Mouse (Mus musculus): ENCODE results near the gene Runx2. TPM values are rescaled to one million over a fixed set of nuclear protein-coding genes. Genes with fewer than 3 reads are reported as not detected.

Gene Runx2
- polyA plus RNA-seq, 1 experiment: 7.7 TPM

DNA sequence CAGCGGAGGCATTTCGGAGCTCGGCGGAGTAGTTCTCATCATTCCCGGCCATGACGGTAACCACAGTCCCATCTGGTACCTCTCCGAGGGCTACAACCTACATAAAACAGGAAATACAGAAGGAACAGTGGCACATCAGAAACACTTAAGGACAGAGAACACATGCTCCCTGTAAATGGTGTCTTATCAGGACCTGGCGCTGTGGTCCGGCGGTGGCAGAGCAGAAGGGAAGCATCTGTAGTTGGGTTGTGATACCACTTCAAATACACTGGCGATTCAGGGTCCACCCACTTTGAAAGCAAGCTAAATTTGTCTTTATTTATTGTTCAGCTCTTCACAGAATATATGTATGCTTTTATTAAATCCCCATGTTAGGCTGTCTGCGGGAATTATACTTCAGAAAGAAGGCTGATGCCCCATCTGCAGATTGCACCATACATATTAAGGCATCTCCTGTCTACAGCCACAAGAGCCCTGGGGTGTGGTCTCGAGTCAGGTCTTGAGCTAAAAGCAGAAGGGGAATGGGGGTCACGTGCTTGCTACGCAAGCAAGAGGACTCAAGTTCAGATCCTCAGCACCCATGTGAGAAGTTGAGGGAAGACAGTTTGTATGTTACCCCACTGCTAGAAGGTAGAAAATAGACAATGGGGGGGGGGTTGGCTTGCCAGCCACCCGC lies 89.7 kb downstream of the Runx2 start:
- no peaks in the 10 kb centered on the region for H3K4me1 ChIP-seq (ENCODE audit: control insufficient read depth, insufficient read depth, low read length)
- no peak overlapping the region for H3K4me3 ChIP-seq (ENCODE audit: insufficient read depth, low read length)
- TF ChIP-seq CTCF (IDR thresholded peaks at IDR 0.05; ENCODE audit: extremely low read depth, insufficient read depth, low read length) (no peak), POLR2A (IDR thresholded peaks at IDR 0.05; ENCODE audit: extremely low read depth, insufficient read depth, low read length) (no peak)
- H3K27ac ChIP-seq (ENCODE audit: insufficient read depth, low read length): no peak overlapping the region

DNA sequence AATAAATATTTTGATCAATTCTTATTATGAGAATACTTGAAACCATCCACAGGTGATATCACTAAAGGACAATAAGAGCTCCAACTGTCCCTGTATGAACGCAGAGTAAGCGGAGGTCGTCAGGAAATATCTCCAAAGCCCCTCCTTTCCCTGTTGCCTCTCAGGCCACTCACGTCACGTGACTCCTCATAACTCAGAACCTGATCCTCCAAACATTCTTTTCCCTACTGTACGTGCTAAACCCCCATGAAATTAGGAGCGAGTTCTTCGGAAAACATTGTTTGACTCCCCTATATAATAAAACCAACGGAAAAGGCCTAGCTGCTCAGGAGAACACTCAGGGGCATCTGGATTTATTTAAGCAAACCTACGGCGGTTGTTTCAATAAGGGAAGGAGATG lies 90.3 kb downstream of the Runx2 start:
- Histone ChIP-seq H3K4me3 (ENCODE audit: insufficient read depth, low read length) (no peak overlapping the region), H3K27ac (ENCODE audit: insufficient read depth, low read length) (no peak overlapping the region), H3K4me1 (ENCODE audit: control insufficient read depth, insufficient read depth, low read length) (no peaks in the 10 kb centered on the region)
- TF ChIP-seq CTCF (IDR thresholded peaks at IDR 0.05; ENCODE audit: extremely low read depth, insufficient read depth, low read length) (no peak), POLR2A (IDR thresholded peaks at IDR 0.05; ENCODE audit: extremely low read depth, insufficient read depth, low read length) (no peak)

DNA sequence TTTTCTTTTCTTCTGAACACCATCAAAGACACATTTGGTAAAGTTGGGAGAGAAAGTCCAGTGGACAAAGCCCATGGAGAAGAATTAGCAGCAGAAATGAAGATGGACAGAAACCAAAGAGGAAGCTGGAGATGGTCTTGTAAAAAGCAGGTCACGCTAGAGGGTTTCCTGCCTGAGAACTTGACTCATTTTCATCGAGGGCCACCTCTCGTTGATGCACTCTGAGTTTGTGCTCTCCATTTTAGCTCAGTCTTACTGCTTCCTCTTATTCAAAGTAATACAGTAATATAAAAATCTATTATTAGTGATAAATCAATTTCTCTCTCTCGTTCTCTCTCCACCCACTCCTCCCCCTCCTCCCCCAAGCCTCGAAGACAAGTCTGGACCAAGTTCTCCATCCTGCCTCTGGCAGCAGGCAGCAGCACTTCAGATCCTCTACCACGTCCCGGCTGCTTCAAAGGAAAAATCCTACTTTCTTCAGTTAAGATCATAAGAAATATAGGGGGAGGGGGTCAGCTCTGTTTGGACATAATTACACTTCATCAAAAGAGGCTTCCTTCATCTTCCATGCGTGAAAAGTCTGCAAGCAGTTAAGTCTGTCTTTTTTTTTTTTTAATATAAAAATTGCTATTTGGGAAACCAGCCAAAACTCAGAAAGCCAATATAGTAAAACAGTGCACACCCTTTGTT lies 92.3 kb downstream of the Runx2 start:
- Histone ChIP-seq H3K4me3 (ENCODE audit: insufficient read depth, low read length) (no peak overlapping the region), H3K27ac (ENCODE audit: insufficient read depth, low read length) (no peak overlapping the region), H3K4me1 (ENCODE audit: control insufficient read depth, insufficient read depth, low read length) (no peaks in the 10 kb centered on the region)
- TF ChIP-seq POLR2A (IDR thresholded peaks at IDR 0.05; ENCODE audit: extremely low read depth, insufficient read depth, low read length): no peak
- TF ChIP-seq CTCF (IDR thresholded peaks at IDR 0.05; ENCODE audit: extremely low read depth, insufficient read depth, low read length): no peak

DNA sequence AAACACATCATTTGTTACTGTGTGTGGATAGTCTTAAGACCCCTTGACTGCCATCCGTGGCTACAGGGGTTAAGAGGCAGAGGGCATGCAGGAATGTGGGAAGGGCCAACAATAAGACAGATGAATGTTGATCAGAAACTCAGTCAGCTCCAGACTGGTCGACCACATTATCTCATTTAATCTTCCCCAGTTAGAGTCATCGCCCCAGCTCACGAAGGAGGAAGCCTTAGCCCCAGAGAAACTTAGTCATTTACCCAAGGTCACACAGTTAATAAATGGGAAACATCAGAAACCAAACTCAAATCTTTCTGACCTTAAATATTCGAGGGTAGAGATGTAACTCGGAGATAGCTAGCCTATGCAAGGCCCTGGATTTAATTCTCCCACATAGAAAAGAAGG lies 96.0 kb downstream of the Runx2 start:
- no peak overlapping the region for H3K4me3 ChIP-seq (ENCODE audit: insufficient read depth, low read length)
- peaks cover 3% of the 10 kb centered on the region; the same call in 1 of the 2 replicates for H3K4me1 ChIP-seq (ENCODE audit: control insufficient read depth, insufficient read depth, low read length)
- no peak for TF ChIP-seq POLR2A (IDR thresholded peaks at IDR 0.05; ENCODE audit: extremely low read depth, insufficient read depth, low read length)
- H3K27ac ChIP-seq (ENCODE audit: insufficient read depth, low read length): no peak overlapping the region

DNA sequence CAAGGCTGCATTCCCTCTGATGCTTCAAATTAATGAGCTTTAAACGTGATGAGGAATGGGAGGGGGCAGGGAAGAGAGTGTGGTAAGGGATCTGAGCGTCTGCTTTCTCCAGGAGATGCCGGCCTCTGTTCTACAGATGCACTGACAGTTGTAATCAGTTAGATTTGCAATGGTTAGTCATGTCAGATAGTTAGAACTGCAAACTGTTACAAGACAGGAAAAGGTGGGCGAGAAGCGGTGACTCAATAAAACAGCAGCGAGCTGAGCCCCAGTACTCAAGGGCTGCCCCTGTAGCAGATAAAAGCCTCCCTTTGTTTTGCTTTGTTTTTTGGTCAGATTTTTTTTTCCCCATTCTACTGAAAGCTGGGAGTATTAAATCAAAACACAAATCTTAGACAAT lies 96.6 kb downstream of the Runx2 start:
- H3K27ac ChIP-seq (ENCODE audit: insufficient read depth, low read length): no peak overlapping the region
- H3K4me1 ChIP-seq (ENCODE audit: control insufficient read depth, insufficient read depth, low read length): peaks cover 3% of the 10 kb centered on the region; the same call in 1 of the 2 replicates
- TF ChIP-seq CTCF (IDR thresholded peaks at IDR 0.05; ENCODE audit: extremely low read depth, insufficient read depth, low read length): no peak
- no peak for TF ChIP-seq POLR2A (IDR thresholded peaks at IDR 0.05; ENCODE audit: extremely low read depth, insufficient read depth, low read length)
- H3K4me3 ChIP-seq (ENCODE audit: insufficient read depth, low read length): no peak overlapping the region

DNA sequence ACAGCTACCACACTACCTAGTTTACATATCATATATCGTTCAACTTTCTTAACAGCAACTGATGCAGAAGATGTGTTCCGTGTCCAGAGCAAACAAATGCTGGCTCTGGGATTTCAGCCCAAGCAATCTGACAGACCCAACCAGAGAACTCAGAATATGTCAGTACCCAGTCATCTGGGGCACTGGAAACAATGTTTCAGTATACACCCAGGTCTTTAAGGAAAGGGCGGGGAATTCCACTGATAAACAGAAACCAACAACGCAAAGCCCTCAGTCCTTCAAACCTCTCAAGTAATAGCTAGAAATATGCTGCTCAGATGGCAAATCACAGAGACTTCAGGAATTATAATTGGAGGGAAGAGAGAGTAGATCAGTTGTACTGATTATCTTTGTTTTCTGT lies 100.5 kb downstream of the Runx2 start:
- H3K4me3 ChIP-seq (ENCODE audit: insufficient read depth, low read length): no peak overlapping the region
- TF ChIP-seq POLR2A (IDR thresholded peaks at IDR 0.05; ENCODE audit: extremely low read depth, insufficient read depth, low read length): no peak
- no peak for TF ChIP-seq CTCF (IDR thresholded peaks at IDR 0.05; ENCODE audit: extremely low read depth, insufficient read depth, low read length)
- H3K4me1 ChIP-seq (ENCODE audit: control insufficient read depth, insufficient read depth, low read length): peaks cover 6% of the 10 kb centered on the region
- H3K27ac ChIP-seq (ENCODE audit: insufficient read depth, low read length): no peak overlapping the region

DNA sequence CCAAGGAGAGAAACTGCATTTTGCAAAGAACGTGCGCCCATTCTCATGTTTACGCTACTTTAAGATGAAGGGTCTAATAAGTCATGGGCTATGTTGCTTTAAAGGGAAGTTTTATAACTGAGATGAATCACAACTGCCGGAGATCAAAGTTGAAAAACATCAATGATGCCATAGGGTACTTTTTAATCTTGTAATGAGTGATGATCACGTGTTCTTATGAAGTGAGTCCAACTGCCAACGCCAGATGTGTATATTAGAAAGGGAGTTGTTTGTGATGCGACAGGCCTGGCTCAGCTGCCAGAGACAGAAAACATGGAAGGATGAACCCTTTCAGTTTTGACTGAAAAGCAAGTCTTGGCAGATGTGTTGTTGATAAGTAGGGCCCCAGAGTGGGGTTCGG lies 101.2 kb downstream of the Runx2 start:
- TF ChIP-seq CTCF (IDR thresholded peaks at IDR 0.05; ENCODE audit: extremely low read depth, insufficient read depth, low read length) (no peak), POLR2A (IDR thresholded peaks at IDR 0.05; ENCODE audit: extremely low read depth, insufficient read depth, low read length) (no peak)
- H3K4me1 ChIP-seq (ENCODE audit: control insufficient read depth, insufficient read depth, low read length): peaks cover 6% of the 10 kb centered on the region
- no peak overlapping the region for H3K4me3 ChIP-seq (ENCODE audit: insufficient read depth, low read length)
- H3K27ac ChIP-seq (ENCODE audit: insufficient read depth, low read length): no peak overlapping the region

DNA sequence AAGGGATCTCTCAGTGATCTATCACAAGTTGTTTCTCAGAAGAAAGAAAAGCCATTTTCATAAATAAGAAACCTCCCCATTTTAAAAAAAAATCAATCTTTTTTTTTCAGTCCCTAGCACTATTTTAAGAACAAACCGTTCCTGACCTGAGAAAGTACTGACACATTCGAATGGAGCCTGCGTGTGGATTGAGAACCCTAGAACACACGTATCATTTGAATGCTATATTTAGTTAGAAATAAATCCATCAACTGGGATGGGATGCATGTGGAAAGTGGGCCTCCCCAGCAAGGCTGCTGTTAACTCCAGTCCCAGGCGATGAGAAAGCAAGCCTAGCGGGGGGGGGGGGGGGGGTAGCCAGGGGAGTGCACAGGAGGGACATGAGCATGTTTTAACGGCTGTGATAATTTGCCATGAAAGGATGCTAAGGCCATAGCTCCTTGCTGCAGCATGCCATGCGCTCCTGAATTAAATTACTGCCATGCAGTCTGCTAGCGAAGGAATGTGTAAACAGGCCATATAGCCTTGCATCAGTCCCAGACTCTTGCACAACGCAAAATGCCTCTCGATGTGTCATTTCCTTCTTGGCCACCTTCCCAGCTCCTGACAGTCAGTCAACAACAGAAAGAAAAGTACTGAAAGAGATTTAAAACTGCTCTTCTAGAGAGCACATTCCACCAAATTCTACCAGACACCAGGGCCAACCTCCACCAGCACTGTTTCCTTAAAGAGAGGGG lies 104.9 kb downstream of the Runx2 start:
- Histone ChIP-seq H3K4me3 (ENCODE audit: insufficient read depth, low read length) (no peak overlapping the region), H3K4me1 (ENCODE audit: control insufficient read depth, insufficient read depth, low read length) (peaks cover 3% of the 10 kb centered on the region), H3K27ac (ENCODE audit: insufficient read depth, low read length) (no peak overlapping the region)
- TF ChIP-seq POLR2A (IDR thresholded peaks at IDR 0.05; ENCODE audit: extremely low read depth, insufficient read depth, low read length) (no peak), CTCF (IDR thresholded peaks at IDR 0.05; ENCODE audit: extremely low read depth, insufficient read depth, low read length) (no peak)

DNA sequence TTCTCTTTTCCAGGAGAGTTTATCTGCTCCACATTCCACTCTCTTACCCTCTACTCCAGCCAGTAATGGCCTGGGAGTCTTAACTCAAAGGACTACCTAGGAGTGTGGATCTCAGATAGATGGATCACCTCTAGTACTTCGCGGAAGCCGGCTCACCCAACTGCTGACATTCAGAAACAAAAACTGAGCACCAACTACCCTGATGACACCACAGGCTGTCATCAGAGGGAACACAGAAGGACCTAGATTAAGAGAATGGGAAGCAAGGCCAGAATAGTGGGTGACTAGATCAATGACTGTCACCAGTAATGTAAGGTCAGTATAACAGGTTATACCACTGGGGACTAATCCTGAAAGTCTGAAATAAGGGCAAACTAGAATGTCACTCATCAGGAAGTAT lies 106.6 kb downstream of the Runx2 start:
- Histone ChIP-seq H3K27ac (ENCODE audit: insufficient read depth, low read length) (no peak overlapping the region), H3K4me3 (ENCODE audit: insufficient read depth, low read length) (no peak overlapping the region), H3K4me1 (ENCODE audit: control insufficient read depth, insufficient read depth, low read length) (peaks cover 3% of the 10 kb centered on the region)
- TF ChIP-seq POLR2A (IDR thresholded peaks at IDR 0.05; ENCODE audit: extremely low read depth, insufficient read depth, low read length): no peak
- TF ChIP-seq CTCF (IDR thresholded peaks at IDR 0.05; ENCODE audit: extremely low read depth, insufficient read depth, low read length): no peak
